Mouse (Mus musculus) kidney, adult 2 months (tissue): ENCODE measurements around the gene Hist1h3a. TPM values are rescaled to one million over a fixed set of nuclear protein-coding genes. Genes with fewer than 3 reads are reported as not detected.
"Not testable (repeated sequence)": the region's sequence is repeated elsewhere in the genome, so short reads cannot be mapped to it uniquely, and the experiment has no call there.

Source experiments
- DNase-seq: peaks from one replicate; pipeline ENCODE4 v3.0.0; 2021
- H3K27ac ChIP-seq: fragments of 200-500 bp; 2 replicates; pipeline ENCODE4 v1.5.1; 2012; ENCODE audit warnings: low read depth, low read length, control low read depth, inconsistent platforms; ENCODE audit not compliant: insufficient read depth
- H3K27me3 ChIP-seq: fragments of 200-500 bp; replicated peaks from 2 replicates; pipeline ENCODE4 v1.6.1; 2012; ENCODE audit warnings: mild to moderate bottlenecking, moderate library complexity, low read length, inconsistent platforms; ENCODE audit not compliant: control insufficient read depth, insufficient read depth
- H3K36me3 ChIP-seq: fragments of 200-500 bp; 2 replicates; pipeline ENCODE4 v1.6.1; 2012; ENCODE audit warnings: mild to moderate bottlenecking, moderate library complexity, low read length, inconsistent platforms; ENCODE audit not compliant: control insufficient read depth, insufficient read depth
- H3K4me1 ChIP-seq: fragments of 200-500 bp; 2 replicates; pipeline ENCODE4 v1.6.1; 2011; ENCODE audit warnings: low read length; ENCODE audit not compliant: control insufficient read depth, insufficient read depth
- H3K4me3 ChIP-seq: fragments of 200-500 bp; 2 replicates; pipeline ENCODE4 v1.5.1; 2011; ENCODE audit warnings: mild to moderate bottlenecking, low read depth, low read length, control low read depth; ENCODE audit not compliant: insufficient read depth
- CTCF ChIP-seq: fragments of 200-500 bp; conservative IDR thresholded peaks from 2 replicates; pipeline ENCODE4 v1.5.1; 2011; ENCODE audit warnings: low read depth, mild to moderate bottlenecking, control low read depth, low read length, moderate library complexity, mixed read lengths; ENCODE audit not compliant: insufficient read depth, insufficient read length
- POLR2A ChIP-seq: fragments of 200-500 bp; IDR thresholded peaks from one replicate; pipeline ENCODE4 v1.6.1; 2011; ENCODE audit warnings: low read depth, low read length, control low read depth
- WGBS: fragments of 180-500 bp; shearing (Covaris S2); methylation state at CpG from one replicate; pipeline ENCODE4 v1.1.7; 2018; 5-methylcytosine and 5-hydroxymethylcytosine counted together
- polyA plus RNA-seq: library from polyadenylated mRNA; depleted of rRNA; stranded (reverse); fragments of >200 nt; gene quantifications from 2 replicates; pipeline ENCODE4 v1.2.3, GENCODE M21; 2012

Gene Hist1h3a
- polyA plus RNA-seq, 1 experiment, result 0.74 TPM

DNA sequence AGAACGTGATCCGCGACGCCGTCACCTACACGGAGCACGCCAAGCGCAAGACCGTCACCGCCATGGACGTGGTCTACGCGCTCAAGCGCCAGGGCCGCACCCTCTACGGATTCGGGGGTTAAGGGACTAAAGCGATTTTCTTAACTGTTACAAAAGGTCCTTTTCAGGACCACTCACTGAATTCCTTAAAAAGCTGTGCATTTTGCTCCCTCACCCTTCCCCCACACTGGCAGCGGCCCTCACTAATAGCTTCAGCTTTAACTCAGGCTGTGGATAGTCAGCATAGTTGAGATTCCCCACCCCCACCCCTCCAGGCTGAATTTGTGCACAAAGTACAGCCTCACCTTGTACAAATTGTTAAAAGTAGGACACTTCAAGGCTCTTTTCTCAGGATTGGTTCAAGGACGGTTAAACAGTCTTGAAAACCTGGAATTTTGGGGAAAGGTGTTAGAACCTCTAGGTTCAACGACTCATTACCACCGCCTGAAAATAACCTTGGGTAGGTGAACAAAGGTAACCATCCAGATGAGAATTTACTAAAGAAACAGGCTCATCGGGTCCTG lies 4.9 kb downstream of the Hist1h3a start:
- Histone ChIP-seq H3K27me3 (no peaks in the 10 kb centered on the region), H3K36me3 (no peaks in the 10 kb centered on the region), H3K4me3 (peak overlapping the region; percentile 38), H3K27ac (peak overlapping the region; percentile 62), H3K4me1 (peaks cover 8% of the 10 kb centered on the region; the same call in 1 of the 2 replicates)
- DNase-seq, result no peak
- TF ChIP-seq POLR2A (no peak), CTCF (no peak)
- WGBS, result 2% methylated on average over 20 of the region's 23 CpGs

DNA sequence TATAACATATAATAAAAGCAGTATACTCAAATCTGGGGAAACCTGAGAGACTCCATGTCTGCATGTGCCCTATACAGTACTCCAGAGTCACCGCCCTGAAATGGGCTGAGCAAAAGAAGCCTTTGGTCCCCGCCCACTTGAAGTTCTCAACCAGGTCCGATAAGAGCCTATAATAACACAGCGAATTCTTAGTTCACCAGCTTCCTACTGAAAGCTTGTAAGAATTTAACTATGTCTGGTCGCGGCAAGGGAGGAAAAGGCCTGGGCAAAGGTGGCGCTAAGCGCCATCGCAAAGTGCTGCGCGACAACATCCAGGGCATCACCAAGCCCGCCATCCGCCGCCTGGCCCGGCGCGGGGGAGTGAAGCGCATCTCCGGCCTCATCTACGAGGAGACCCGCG lies 5.4 kb downstream of the Hist1h3a start, which contains the start of gene Hist1h4b:
TSS of gene Hist1h4b (plus strand) at position 224 of the 400 bp plus-strand sequence.
- Histone ChIP-seq H3K4me3 (peak within 1 kb of the TSS; percentile 38), H3K27me3 (no peaks in the 10 kb centered on the region), H3K36me3 (no peaks in the 10 kb centered on the region), H3K27ac (peak within 1 kb of the TSS; percentile 62), H3K4me1 (peaks cover 8% of the 10 kb centered on the region; the same call in 1 of the 2 replicates)
- DNase-seq, result peak; percentile 95
- TF ChIP-seq POLR2A (peak; percentile 57), CTCF (no peak)
- under 1% methylated on average over 18 of the region's 22 CpGs for WGBS

DNA sequence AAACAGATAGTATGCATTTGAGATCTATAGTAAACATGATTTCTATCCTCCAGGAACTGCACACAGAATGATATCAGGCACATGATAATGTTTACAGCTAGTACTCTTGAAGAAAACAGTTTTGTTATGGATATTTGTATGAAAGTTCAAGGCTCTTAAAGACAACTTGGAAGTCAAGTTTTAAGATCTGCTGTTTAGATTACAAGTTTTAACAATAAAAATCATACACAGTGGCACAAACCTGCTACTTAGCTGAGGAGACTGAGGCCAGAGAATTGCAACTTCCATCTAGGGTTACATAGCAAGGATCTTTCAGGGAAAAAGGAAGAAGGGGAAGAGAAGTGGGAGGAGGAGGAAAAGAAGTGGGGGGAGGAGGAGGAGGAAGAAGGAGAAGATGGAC lies 7.2 kb downstream of the Hist1h3a start:
- Histone ChIP-seq H3K4me3 (no peak overlapping the region), H3K36me3 (no peaks in the 10 kb centered on the region), H3K27ac (no peak overlapping the region), H3K4me1 (peaks cover 6% of the 10 kb centered on the region; the same call in 1 of the 2 replicates), H3K27me3 (no peaks in the 10 kb centered on the region)
- TF ChIP-seq POLR2A, result no peak
- DNase-seq, result no peak

DNA sequence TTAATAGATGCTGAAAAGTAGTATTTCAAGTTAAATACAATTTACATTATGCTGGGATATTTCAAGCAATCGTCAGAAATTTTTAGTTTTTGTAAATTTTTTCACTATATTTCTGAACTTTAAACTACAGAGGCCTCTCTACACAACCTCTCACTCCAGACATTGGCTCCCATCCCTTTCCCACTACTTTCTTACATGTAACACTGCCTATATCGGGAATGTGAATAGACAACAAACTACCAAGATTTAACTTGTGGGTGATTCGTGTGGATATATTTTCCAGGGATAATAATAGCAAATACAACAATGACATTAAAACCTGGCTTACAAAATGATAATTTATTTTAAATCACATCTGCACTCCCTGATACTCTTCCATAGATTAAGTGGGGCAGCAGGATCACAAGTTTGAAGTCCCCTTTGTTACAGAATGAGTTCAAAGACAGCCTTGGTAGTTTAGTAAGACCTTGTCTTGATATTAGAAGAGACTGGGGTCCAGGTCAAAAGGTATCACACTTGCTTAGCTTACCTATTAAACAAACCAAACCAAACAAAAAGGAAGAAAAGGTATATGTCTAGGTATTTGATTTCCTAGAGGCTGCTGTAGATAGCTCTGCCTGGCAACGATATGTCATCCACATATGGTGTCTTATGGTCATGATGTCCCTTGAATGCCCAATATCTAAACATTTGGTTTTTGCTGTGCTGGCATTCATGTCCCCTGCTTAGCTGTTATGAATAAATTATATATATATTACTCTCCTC lies 8.7 kb downstream of the Hist1h3a start:
- Histone ChIP-seq H3K36me3 (no peaks in the 10 kb centered on the region), H3K27ac (no peak overlapping the region), H3K4me1 (peaks cover 6% of the 10 kb centered on the region; the same call in 1 of the 2 replicates), H3K4me3 (no peak overlapping the region), H3K27me3 (no peaks in the 10 kb centered on the region)
- TF ChIP-seq POLR2A (no peak), CTCF (no peak)
- WGBS, result 68% methylated on average over 4 of the region's 4 CpGs
- no peak for DNase-seq

DNA sequence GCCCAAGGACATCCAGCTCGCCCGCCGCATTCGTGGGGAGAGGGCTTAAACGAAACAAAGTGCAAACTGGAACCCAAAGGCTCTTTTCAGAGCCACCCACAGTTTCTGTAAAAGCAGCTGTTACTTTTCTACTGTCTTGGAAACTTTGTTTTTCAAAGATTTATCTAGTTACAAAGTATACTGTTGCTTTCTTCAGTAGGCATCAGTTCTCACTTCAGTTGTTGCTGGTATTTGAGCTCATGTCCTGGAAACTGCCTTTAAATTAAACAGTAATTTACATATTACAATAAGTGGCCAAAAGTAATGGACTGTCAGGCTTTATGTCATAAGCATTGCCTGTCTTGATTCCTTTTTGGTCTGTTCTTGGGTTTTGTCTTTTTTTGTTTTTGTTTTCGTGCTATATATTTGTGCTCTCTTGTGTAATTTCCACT lies 9.4 kb downstream of the Hist1h3a start:
- Histone ChIP-seq H3K27me3 (no peaks in the 10 kb centered on the region), H3K27ac (no peak overlapping the region), H3K4me3 (no peak overlapping the region), H3K36me3 (no peaks in the 10 kb centered on the region), H3K4me1 (peaks cover 6% of the 10 kb centered on the region; the same call in 1 of the 2 replicates)
- WGBS, result 21% methylated on average over 6 of the region's 6 CpGs
- TF ChIP-seq CTCF, result no peak
- no peak for TF ChIP-seq POLR2A
- no peak for DNase-seq

DNA sequence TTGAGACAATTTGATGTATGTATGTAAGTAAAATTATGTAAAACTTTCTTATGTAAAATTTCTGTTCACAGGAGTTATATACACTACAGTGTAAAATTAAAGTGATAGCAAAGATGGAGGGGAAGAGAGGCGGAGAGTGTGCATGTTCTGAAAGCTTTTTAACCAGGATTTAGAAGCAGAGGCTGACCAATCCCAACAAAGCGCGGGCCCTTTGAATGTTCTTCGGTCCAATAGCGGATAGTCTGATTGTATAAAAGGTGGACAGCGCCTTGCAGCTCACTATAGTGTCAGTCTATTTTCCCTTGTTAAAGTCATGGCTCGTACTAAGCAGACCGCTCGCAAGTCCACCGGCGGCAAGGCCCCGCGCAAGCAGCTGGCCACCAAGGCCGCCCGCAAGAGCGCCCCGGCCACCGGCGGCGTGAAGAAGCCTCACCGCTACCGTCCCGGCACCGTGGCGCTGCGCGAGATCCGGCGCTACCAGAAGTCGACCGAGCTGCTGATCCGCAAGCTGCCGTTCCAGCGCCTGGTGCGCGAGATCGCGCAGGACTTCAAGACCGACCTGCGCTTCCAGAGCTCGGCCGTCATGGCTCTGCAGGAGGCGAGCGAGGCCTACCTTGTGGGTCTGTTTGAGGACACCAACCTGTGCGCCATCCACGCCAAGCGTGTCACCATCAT lies 10.0 kb downstream of the Hist1h3a start, which contains the start of gene Hist1h3b:
TSS of gene Hist1h3b (plus strand) at position 201 of the 675 bp plus-strand sequence.
- WGBS, result 4% methylated on average over 18 of the region's 47 CpGs
- not testable (repeated sequence) for H3K4me1 ChIP-seq, H3K27me3 ChIP-seq, H3K36me3 ChIP-seq
- peak; percentile 88 for DNase-seq
- H3K4me3 ChIP-seq, result peak within 1 kb of the TSS; percentile 74; the same call in 1 of the 2 replicates
- peak within 1 kb of the TSS; percentile 71 for H3K27ac ChIP-seq

DNA sequence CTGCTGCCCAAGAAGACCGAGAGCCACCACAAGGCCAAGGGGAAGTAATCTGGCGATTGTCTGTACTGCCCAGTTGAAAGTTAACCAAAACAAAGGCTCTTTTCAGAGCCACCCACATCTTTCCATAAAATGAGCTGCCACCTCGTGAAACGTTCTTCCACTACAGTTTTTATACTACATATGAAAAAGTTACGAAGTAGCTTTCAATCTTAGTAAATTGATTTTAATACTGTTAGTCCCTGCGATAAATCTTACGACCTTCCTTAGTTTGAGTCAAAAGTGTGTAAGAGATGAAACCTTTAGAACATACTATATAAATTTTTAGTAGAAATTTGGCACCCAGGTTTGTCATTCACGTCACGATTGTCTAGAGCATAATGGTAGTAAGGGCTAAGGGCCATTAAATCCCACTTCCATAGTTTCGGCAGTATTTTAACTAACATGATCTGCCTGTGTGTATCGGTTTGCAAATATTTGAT lies 10.7 kb downstream of the Hist1h3a start:
- no peak for TF ChIP-seq POLR2A
- TF ChIP-seq CTCF, result no peak
- H3K36me3 ChIP-seq, result no peaks in the 10 kb centered on the region
- H3K4me1 ChIP-seq, result peaks cover 2% of the 10 kb centered on the region; the same call in 1 of the 2 replicates
- no peak for DNase-seq
- no peaks in the 10 kb centered on the region for H3K27me3 ChIP-seq
- WGBS, result 5% methylated on average over 11 of the region's 11 CpGs
- no peak overlapping the region for H3K27ac ChIP-seq
- no peak overlapping the region for H3K4me3 ChIP-seq

DNA sequence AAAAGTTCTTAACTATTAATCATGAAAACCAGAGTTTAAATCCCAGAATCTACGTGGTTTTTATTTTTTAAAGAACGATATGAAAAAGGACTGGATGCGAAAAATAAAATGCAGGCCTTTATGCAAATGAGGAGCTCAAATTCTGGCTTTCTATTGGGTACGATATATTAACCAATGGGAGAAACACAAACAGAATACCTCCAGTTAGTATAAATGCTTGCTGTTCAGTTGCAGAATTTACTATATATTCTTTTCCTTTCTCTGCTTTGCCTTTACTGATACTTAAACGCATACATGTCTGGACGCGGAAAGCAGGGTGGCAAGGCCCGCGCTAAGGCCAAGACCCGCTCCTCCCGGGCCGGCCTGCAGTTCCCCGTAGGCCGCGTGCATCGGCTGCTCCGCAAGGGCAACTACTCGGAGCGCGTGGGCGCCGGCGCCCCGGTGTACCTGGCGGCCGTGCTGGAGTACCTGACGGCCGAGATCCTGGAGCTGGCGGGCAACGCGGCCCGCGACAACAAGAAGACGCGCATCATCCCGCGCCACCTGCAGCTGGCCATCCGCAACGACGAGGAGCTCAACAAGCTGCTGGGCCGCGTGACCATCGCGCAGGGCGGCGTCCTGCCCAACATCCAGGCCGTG lies 11.2 kb downstream of the Hist1h3a start, which contains the start of gene Hist1h2ab:
TSS of gene Hist1h2ab (plus strand) at position 288 of the 639 bp plus-strand sequence.
- Histone ChIP-seq H3K27ac (peak within 1 kb of the TSS; percentile 71), H3K4me3 (peak within 1 kb of the TSS; percentile 74; the same call in 1 of the 2 replicates)
- not testable (repeated sequence) for H3K36me3 ChIP-seq, H3K27me3 ChIP-seq, H3K4me1 ChIP-seq
- 2% methylated on average over 33 of the region's 47 CpGs for WGBS
- DNase-seq, result peak; percentile 66
